Mouse (Mus musculus) kidney, postnatal 36 days (tissue): ENCODE results near the gene 9630041A04Rik.

Experiments used
- DNase-seq, 2 experiments: peaks; one replicate each; pipeline ENCODE4 v3.0.0; 2021 to 2022; ENCODE audit warnings: mixed read lengths in 2 of 2

9630041A04Rik gene

DNA sequence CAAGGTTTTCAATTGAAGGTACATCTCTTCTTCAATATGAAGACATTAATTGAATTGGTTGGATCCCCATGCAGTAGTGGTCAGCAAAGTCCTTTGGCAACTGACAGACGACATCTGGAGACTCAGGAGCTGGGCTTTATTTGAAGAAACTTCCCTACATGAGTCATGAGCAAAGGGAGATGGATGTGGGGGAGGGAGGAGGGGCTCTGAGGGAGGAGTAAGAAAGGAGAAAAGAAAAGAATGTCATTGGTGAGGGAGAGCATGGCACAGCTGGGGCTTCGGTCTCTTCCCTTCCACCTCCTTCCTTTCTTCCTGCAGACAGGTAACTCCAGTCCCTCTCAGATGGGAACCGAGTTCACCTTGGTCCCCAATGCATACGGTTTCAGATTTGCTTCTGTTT is 61.2 kb downstream of the 9630041A04Rik start:
- DNase-seq = no peak

GRCm38 (mm10) chr9:101924829-101925228 is 63.2 kb downstream of the 9630041A04Rik start:
- DNase-seq = no peak

- no peak for DNase-seq
Observed at GRCm38 (mm10) chr9:101933946-101934573, 72.4 kb downstream of the 9630041A04Rik start.

DNA sequence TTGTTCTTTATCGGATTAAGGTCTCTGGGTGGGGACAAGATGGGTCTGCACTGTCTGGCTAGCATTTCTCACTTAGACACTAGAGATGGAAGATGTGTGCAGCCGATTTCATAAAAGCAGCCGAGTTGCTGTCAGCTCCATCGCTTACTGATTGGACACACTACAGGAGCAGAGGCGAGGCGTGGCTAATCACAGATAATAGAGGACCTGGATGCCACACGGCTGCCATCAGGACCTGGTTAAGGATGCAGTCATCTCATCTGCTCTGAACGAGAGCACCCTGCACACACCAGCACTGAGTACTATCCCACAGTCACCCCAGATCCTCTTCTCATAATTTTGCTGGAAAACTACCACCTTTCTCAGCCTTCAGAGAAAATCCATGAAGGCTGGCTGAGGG is 73.2 kb downstream of the 9630041A04Rik start:
- no peak for DNase-seq

DNA sequence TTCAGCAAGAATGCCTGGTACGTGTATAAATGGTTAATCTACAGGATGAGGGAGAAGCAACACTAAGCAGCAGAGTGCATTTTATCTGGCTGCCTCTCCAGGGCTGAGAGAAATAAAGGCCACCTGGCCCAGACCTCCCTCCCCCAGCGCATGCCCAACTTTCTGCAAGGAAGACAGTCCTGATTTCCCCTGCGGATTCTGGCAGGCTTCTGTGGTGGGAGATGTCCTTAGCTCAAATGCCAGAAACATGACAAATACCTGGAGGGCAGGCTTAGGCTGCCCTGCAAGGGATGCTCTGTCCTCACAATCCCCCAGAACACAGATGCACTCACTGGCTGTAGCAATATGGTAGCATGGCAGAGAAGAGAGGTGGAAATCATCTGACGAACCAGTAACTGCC is 76.4 kb downstream of the 9630041A04Rik start:
- no peak for DNase-seq

DNA sequence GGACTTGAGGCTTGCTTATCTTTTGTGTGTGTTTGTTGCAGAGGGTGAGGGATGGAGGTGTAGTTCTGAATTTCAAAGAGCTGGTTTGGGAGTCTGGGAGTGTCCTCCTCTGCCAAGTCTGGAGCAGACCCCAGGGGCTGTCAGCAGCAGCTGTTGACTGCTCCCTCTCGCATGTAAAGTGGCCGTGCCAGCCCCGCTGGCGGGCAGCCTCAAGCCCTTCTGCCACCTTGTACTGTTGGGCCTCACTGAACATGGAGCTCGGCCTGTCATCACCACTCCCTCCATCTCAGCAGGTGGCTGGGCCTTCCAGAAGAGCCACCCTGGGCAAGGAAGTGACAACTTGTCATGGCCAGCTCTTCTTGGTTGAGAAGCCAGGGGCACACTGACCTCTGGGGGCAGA is 77.4 kb downstream of the 9630041A04Rik start:
- no peak for DNase-seq

DNA sequence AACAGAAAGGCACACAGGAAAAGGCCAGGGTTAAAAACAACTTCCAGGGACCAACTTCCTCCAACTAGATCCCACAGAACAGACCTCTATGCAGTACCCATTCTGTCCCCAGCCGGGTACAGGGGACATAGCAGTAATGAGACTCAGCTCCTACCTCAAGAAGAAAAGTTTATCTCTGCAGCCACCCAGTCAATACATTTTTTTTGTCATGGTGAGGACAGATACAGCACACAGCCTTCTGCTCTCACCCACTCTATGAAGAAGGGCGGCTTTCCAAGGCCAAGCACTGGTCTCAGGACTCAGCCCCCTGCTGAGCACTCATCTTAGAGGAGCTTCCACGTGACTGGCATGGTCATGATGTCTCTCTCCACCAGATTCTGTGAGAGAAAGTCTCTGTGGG is 78.5 kb downstream of the 9630041A04Rik start:
- DNase-seq = no peak

DNA sequence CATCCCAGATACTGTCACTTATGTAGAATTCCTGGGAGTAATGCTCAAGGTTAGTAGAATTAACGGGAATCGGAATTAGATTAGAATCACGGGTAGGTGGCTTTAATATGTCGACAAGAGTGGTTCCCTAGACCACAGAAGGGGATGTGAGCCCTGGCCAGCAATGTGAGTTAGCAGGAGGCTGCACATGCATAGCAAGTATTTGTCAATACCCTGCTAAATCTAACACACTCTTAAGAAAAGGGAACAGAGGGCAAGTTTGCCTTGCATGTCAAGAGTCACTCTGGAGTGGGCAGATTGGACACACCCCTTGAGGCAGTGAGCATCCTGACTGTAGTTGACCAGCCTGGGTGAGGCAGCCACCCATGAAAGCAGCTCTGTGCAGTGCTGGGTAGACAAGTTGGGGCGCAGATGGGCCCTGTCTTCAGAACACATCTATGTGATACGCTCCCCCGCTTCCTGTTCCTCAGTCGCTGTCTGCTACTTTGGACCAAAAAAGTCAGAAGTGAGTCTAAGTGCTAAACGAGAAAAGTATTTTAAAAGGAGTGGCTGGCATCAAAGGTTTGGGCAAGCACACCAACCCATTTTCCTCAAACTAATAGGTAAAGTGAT is 80.5 kb downstream of the 9630041A04Rik start:
- no peak for DNase-seq

GRCm38 (mm10) chr9:101945326-101945725 is 83.7 kb downstream of the 9630041A04Rik start:
- no peak for DNase-seq

DNA sequence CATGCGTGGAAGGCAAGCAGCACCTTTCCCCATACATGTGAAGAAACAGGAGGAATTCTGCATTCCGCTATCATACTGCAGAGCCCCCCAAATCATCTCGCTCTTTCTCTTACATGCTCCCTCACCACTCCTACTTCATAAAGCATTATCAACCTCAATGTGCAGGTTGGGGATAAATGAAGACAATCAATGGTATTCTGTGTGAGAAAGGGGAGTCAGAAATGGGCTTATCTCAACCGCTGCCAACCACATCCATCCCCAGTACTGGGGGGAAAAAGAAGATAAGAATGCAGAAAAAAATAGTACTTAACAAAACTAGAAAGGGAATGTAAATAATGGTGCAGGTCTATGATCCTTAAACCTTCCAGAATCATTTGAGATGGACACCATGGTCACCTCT is 84.2 kb downstream of the 9630041A04Rik start:
- DNase-seq = no peak

- DNase-seq = no peak
Observed at GRCm38 (mm10) chr9:101950101-101950500, 88.5 kb downstream of the 9630041A04Rik start.

DNA sequence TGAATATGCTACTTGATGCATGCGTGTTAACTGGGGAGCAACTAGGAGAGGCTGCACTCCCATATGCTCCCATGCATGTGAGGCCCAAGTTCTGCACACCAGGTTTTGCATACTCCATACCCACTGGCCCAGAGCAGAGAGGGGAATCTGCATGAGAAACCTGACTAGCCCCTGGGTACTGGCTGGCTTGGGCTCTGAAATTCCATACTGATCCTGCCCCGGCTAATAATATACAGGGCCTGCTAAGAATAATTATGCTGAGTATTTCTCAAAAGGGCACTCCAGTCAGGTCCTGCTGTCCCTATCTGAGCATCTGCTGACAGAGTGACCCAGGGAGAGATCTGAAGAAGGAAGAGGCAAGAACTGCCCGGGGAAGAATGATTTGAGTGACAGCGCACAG is 92.9 kb downstream of the 9630041A04Rik start:
- DNase-seq = no peak

DNA sequence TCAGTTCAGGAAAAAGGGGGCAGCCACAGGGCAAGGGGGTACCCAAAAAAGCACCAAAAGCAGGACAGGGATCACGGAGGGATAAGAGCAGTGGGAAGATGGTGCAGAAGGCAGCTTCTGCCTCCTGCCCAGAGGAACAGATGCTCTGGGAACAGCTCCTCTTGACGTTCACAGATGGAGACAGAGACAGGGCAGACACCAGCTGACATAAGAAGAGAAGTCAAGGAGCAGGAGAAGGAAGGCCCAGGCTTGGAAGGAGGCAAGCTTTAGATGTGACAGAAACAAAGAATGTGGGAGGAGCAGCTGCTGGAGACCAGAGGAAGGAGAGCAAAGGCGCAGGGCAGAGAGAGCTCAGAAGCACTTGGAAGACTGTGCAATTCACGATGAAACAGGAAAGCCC is 94.6 kb downstream of the 9630041A04Rik start:
- no peak for DNase-seq

GRCm38 (mm10) chr9:101971806-101972205 is 110.2 kb downstream of the 9630041A04Rik start:
- no peak for DNase-seq

GRCm38 (mm10) chr9:101972314-101972713 is 110.7 kb downstream of the 9630041A04Rik start:
- DNase-seq = no peak

- no peak for DNase-seq
Observed at GRCm38 (mm10) chr9:101976884-101977465, 115.3 kb downstream of the 9630041A04Rik start.

DNA sequence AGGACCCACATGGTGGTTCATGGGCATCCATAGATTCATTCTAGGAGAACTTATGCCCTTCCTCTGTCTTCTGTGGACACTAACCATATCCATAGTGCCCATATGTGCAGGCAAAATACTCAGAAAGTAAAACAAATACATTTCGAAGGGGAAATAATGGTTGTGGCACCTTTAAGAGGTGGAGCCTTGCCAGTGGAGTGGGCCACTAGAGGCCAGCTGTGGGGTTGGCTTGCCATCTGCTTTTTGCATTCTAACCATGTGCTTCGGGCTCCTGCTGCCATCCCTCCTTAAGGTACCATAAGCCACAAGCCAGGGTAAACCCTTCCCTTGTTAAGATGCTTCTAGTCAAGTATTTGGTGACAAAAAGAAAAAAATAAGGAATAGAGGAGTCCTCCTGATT is 119.5 kb downstream of the 9630041A04Rik start:
- no peak for DNase-seq

GRCm38 (mm10) chr9:101982378-101982777 is 120.7 kb downstream of the 9630041A04Rik start:
- DNase-seq = no peak

- DNase-seq = no peak
Observed at GRCm38 (mm10) chr9:101986910-101987309, 125.3 kb downstream of the 9630041A04Rik start.

DNA sequence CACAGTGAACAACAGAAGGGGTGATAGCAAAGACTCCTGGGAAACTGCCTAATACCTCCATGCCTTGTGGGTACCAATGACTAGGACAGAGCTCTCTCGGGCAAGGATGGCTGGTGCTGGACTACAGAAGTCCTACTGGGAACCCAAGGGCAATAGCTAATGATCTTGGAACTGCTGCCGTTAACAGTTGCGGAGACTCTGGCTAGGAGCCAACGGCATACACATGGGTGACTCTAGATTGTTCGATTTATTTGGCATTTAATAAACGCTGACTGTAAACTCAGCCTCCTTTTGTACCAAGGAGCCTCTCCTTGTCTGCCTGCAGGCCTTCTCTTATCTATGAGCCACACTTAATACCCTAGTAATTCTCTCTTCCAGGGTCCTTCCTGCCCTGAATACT is 128.4 kb downstream of the 9630041A04Rik start:
- DNase-seq = no peak

GRCm38 (mm10) chr9:101990836-101991235 is 129.2 kb downstream of the 9630041A04Rik start:
- no peak for DNase-seq
